Mouse (Mus musculus): ENCODE data around the gene Clpb. TPM values are rescaled to one million over a fixed set of nuclear protein-coding genes. Genes with fewer than 3 reads are reported as not detected.
A peak's percentile ranks its signal among the peaks of the same experiment; 100 is the strongest.

Clpb gene
- polyA plus RNA-seq, 1 experiment from 2014 or later: 42.4 TPM

GRCm38 (mm10) chr7:101696931-101697723, 33.7 kb downstream of the Clpb start:
- ATAC-seq (ENCODE audit: low FRiP score, low read depth): no peak
- H3K4me3 ChIP-seq: no peak overlapping the region
- 83% methylated on average over 10 of the region's 10 CpGs for WGBS
- 0 out of 2 replicates have a peak, but pooled peaks cover 3% of the 10 kb centered on the region for H3K36me3 ChIP-seq
- no peak overlapping the region for H3K4me2 ChIP-seq (replicated peaks)
- no peaks in the 10 kb centered on the region for H3K9me3 ChIP-seq
- H3K4me1 ChIP-seq: peaks cover 4% of the 10 kb centered on the region; the same call in 1 of the 2 replicates
- H3K27me3 ChIP-seq: no peaks in the 10 kb centered on the region
- no peak overlapping the region for H3K27ac ChIP-seq (replicated peaks)
- H3K9ac ChIP-seq (replicated peaks): no peak overlapping the region

GRCm38 (mm10) chr7:101700296-101700695, 36.9 kb downstream of the Clpb start:
- WGBS: 67% methylated on average over 3 of the region's 3 CpGs

GRCm38 (mm10) chr7:101702706-101703105, 39.3 kb downstream of the Clpb start:
- no peak for ATAC-seq (ENCODE audit: low FRiP score, low read depth)
- H3K36me3 ChIP-seq: 0 out of 2 replicates have a peak, but pooled peaks cover 8% of the 10 kb centered on the region
- no peaks in the 10 kb centered on the region for H3K27me3 ChIP-seq
- H3K4me3 ChIP-seq: no peak overlapping the region
- H3K9me3 ChIP-seq: no peaks in the 10 kb centered on the region
- H3K4me2 ChIP-seq (replicated peaks): no peak overlapping the region
- H3K9ac ChIP-seq (replicated peaks): no peak overlapping the region
- H3K27ac ChIP-seq (replicated peaks): no peak overlapping the region
- H3K4me1 ChIP-seq: no peaks in the 10 kb centered on the region
- 78% methylated on average over 5 of the region's 5 CpGs for WGBS

More at GRCm38 (mm10) chr7:101700296-101700695, 36.9 kb downstream of the Clpb start:
- no peak overlapping the region for H3K4me2 ChIP-seq (replicated peaks)
- H3K27ac ChIP-seq (replicated peaks): no peak overlapping the region
- no peak for ATAC-seq (ENCODE audit: low FRiP score, low read depth)
- H3K36me3 ChIP-seq: no peaks in the 10 kb centered on the region
- no peak overlapping the region for H3K4me3 ChIP-seq
- H3K4me1 ChIP-seq: peaks cover 4% of the 10 kb centered on the region; the same call in 1 of the 2 replicates
- H3K27me3 ChIP-seq: no peaks in the 10 kb centered on the region
- H3K9ac ChIP-seq (replicated peaks): no peak overlapping the region
- H3K9me3 ChIP-seq: no peaks in the 10 kb centered on the region

- H3K4me1 ChIP-seq: no peaks in the 10 kb centered on the region
- H3K36me3 ChIP-seq: 0 out of 2 replicates have a peak, but pooled peaks cover 8% of the 10 kb centered on the region
- no peak overlapping the region for H3K9ac ChIP-seq (replicated peaks)
- ATAC-seq (ENCODE audit: low FRiP score, low read depth): no peak
- H3K27me3 ChIP-seq: no peaks in the 10 kb centered on the region
- H3K27ac ChIP-seq (replicated peaks): no peak overlapping the region
- H3K4me2 ChIP-seq (replicated peaks): no peak overlapping the region
- H3K4me3 ChIP-seq: no peak overlapping the region
- H3K9me3 ChIP-seq: no peaks in the 10 kb centered on the region
- 90% methylated on average over 3 of the region's 3 CpGs for WGBS
Observed at GRCm38 (mm10) chr7:101709586-101709985, 46.2 kb downstream of the Clpb start.

GRCm38 (mm10) chr7:101710236-101710635, 46.8 kb downstream of the Clpb start:
- Histone ChIP-seq H3K27me3 (no peaks in the 10 kb centered on the region), H3K9me3 (no peaks in the 10 kb centered on the region), H3K4me2 (replicated peaks) (no peak overlapping the region), H3K27ac (replicated peaks) (no peak overlapping the region), H3K4me1 (no peaks in the 10 kb centered on the region), H3K4me3 (no peak overlapping the region), H3K9ac (replicated peaks) (no peak overlapping the region), H3K36me3 (0 out of 2 replicates have a peak, but pooled peaks cover 8% of the 10 kb centered on the region)
- WGBS: 97% methylated on average over 5 of the region's 5 CpGs
- no peak for ATAC-seq (ENCODE audit: low FRiP score, low read depth)

- Histone ChIP-seq H3K36me3 (no peaks in the 10 kb centered on the region), H3K9ac (replicated peaks) (no peak overlapping the region), H3K4me1 (no peaks in the 10 kb centered on the region), H3K4me3 (no peak overlapping the region), H3K4me2 (replicated peaks) (no peak overlapping the region), H3K9me3 (no peaks in the 10 kb centered on the region), H3K27ac (replicated peaks) (no peak overlapping the region), H3K27me3 (no peaks in the 10 kb centered on the region)
- no peak for ATAC-seq (ENCODE audit: low FRiP score, low read depth)
- 95% methylated on average over 9 of the region's 9 CpGs for WGBS
Observed at GRCm38 (mm10) chr7:101713828-101714400, 50.5 kb downstream of the Clpb start.

- WGBS: 92% methylated on average over 5 of the region's 5 CpGs
- H3K9me3 ChIP-seq: no peaks in the 10 kb centered on the region
- no peaks in the 10 kb centered on the region for H3K4me1 ChIP-seq
- no peak for ATAC-seq (ENCODE audit: low FRiP score, low read depth)
- no peak overlapping the region for H3K27ac ChIP-seq (replicated peaks)
- no peak overlapping the region for H3K9ac ChIP-seq (replicated peaks)
- H3K4me3 ChIP-seq: no peak overlapping the region
- H3K27me3 ChIP-seq: no peaks in the 10 kb centered on the region
- H3K4me2 ChIP-seq (replicated peaks): no peak overlapping the region
- H3K36me3 ChIP-seq: no peaks in the 10 kb centered on the region
Observed at GRCm38 (mm10) chr7:101715041-101715551, 51.7 kb downstream of the Clpb start.

GRCm38 (mm10) chr7:101720356-101720755, 56.9 kb downstream of the Clpb start:
- no peak for ATAC-seq (ENCODE audit: low FRiP score, low read depth)
- H3K9me3 ChIP-seq: no peaks in the 10 kb centered on the region
- no peak overlapping the region for H3K27ac ChIP-seq (replicated peaks)
- no peaks in the 10 kb centered on the region for H3K4me1 ChIP-seq
- 87% methylated on average over 3 of the region's 3 CpGs for WGBS
- H3K4me2 ChIP-seq (replicated peaks): no peak overlapping the region
- H3K9ac ChIP-seq (replicated peaks): no peak overlapping the region
- no peaks in the 10 kb centered on the region for H3K27me3 ChIP-seq
- no peak overlapping the region for H3K4me3 ChIP-seq
- H3K36me3 ChIP-seq: no peaks in the 10 kb centered on the region

- Histone ChIP-seq H3K9me3 (no peaks in the 10 kb centered on the region), H3K27me3 (no peaks in the 10 kb centered on the region), H3K9ac (replicated peaks) (no peak overlapping the region), H3K4me3 (no peak overlapping the region), H3K27ac (replicated peaks) (no peak overlapping the region), H3K4me1 (peaks cover 10% of the 10 kb centered on the region; the same call in 1 of the 2 replicates), H3K36me3 (0 out of 2 replicates have a peak, but pooled peaks cover 2% of the 10 kb centered on the region), H3K4me2 (replicated peaks) (no peak overlapping the region)
- no peak for ATAC-seq (ENCODE audit: low FRiP score, low read depth)
- WGBS: 29% methylated on average over 4 of the region's 4 CpGs
Observed at GRCm38 (mm10) chr7:101725081-101725480, 61.6 kb downstream of the Clpb start.

GRCm38 (mm10) chr7:101726980-101727379, 63.5 kb downstream of the Clpb start:
- Histone ChIP-seq H3K9me3 (no peaks in the 10 kb centered on the region), H3K27ac (replicated peaks) (no peak overlapping the region), H3K4me2 (replicated peaks) (no peak overlapping the region), H3K4me3 (no peak overlapping the region), H3K36me3 (0 out of 2 replicates have a peak, but pooled peaks cover 2% of the 10 kb centered on the region), H3K4me1 (peaks cover 11% of the 10 kb centered on the region; the same call in 1 of the 2 replicates), H3K9ac (replicated peaks) (no peak overlapping the region), H3K27me3 (no peaks in the 10 kb centered on the region)
- ATAC-seq (ENCODE audit: low FRiP score, low read depth): no peak
- 20% methylated on average over 2 of the region's 2 CpGs for WGBS

- ATAC-seq (ENCODE audit: low FRiP score, low read depth): no peak
- Histone ChIP-seq H3K9me3 (no peaks in the 10 kb centered on the region), H3K4me1 (peaks cover 29% of the 10 kb centered on the region; the same call in 1 of the 2 replicates), H3K36me3 (0 out of 2 replicates have a peak, but pooled peaks cover 2% of the 10 kb centered on the region), H3K9ac (replicated peaks) (no peak overlapping the region), H3K27me3 (no peaks in the 10 kb centered on the region), H3K4me3 (no peak overlapping the region), H3K4me2 (replicated peaks) (no peak overlapping the region), H3K27ac (replicated peaks) (no peak overlapping the region)
- 87% methylated on average over 1 of the region's 1 CpGs for WGBS
Observed at GRCm38 (mm10) chr7:101732096-101732495, 68.7 kb downstream of the Clpb start.

- H3K4me1 ChIP-seq: peaks cover 29% of the 10 kb centered on the region; the same call in 1 of the 2 replicates
- H3K27me3 ChIP-seq: no peaks in the 10 kb centered on the region
- H3K27ac ChIP-seq (replicated peaks): peak overlapping the region; percentile 46; the same call in 1 of the 2 replicates
- H3K36me3 ChIP-seq: 0 out of 2 replicates have a peak, but pooled peaks cover under 1% of the 10 kb centered on the region
- H3K9me3 ChIP-seq: no peaks in the 10 kb centered on the region
- H3K9ac ChIP-seq (replicated peaks): no peak overlapping the region
- WGBS: 33% methylated on average over 2 of the region's 2 CpGs
- H3K4me2 ChIP-seq (replicated peaks): no peak overlapping the region
- H3K4me3 ChIP-seq: no peak overlapping the region
- ATAC-seq (ENCODE audit: low FRiP score, low read depth): no peak
Observed at GRCm38 (mm10) chr7:101733042-101733441, 69.6 kb downstream of the Clpb start.
